26 mouse cellular contexts compared by ENCODE assay signal in the genomic region with DNA sequence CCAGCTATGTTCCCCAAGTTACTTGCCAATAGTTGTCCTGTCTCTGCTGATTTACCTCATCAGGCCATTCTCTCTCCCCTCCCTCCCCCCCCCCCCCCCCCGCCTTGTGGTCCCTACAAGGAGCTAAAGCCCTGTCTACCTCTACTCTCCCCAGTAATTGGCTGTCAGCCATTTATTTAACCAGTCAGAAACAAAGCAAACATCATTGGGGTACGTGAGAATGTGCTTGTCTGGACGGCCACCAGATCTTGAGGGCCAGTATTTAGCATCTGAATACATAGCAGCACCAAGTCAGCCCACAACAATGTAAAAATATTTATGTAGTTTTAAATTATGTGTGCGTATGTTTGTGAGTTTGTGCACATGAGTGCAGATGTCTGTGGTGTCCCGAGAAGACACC. TPM values are rescaled to one million over a fixed set of nuclear protein-coding genes. Genes with fewer than 3 reads are reported as not detected.
DNase-seq lines count a peak whose midpoint lies in the region; ATAC-seq and TF ChIP-seq lines count a peak whose summit lies in the region.
"Had no signal": no experiment of that assay in that cellular context is flagged by ENCODE, and none has a peak within 500 bp of the region (broad histone marks: within the 10 kb centered on the region; RNA-seq: fewer than 3 reads in every experiment).

No protein-coding gene starts in this region.

- no peak for TF ChIP-seq CTCF in intestine, postnatal 0 days (IDR thresholded peaks at IDR 0.05; ENCODE audit: low read depth)
- TF ChIP-seq CTCF in lung, embryonic 14.5 days (IDR thresholded peaks at IDR 0.05; ENCODE audit: low read depth): no peak
- TF ChIP-seq CTCF in stomach, postnatal 0 days (IDR thresholded peaks at IDR 0.05; ENCODE audit: low read depth): no peak

- no peak for TF ChIP-seq EP300 in stomach, postnatal 0 days (optimal IDR thresholded peaks at IDR 0.05)

- no peaks in the 10 kb centered on the region for H3K36me3 ChIP-seq in intestine, embryonic 15.5 days
- no peaks in the 10 kb centered on the region for H3K36me3 ChIP-seq in intestine, postnatal 0 days (ENCODE audit: control insufficient read depth, insufficient read depth)
- H3K36me3 ChIP-seq in lung, embryonic 14.5 days (ENCODE audit: insufficient read depth): no peaks in the 10 kb centered on the region
- H3K36me3 ChIP-seq in stomach, embryonic 15.5 days: no peaks in the 10 kb centered on the region
- H3K36me3 ChIP-seq in stomach, postnatal 0 days (ENCODE audit: control insufficient read depth, insufficient read depth, low read length): no peaks in the 10 kb centered on the region
- H3K36me3 ChIP-seq: embryonic facial prominence, embryonic 15.5 days; forebrain, embryonic 10.5 days; heart, embryonic 10.5 days; hindbrain, embryonic 13.5 days had no signal

- no peak overlapping the region for H3K4me2 ChIP-seq in intestine, embryonic 15.5 days (replicated peaks)
- no peak overlapping the region for H3K4me2 ChIP-seq in intestine, postnatal 0 days (replicated peaks; ENCODE audit: low read depth)
- H3K4me2 ChIP-seq in lung, embryonic 14.5 days: no peak overlapping the region
- no peak overlapping the region for H3K4me2 ChIP-seq in stomach, embryonic 15.5 days
- H3K4me2 ChIP-seq in stomach, postnatal 0 days (replicated peaks; ENCODE audit: low read depth): no peak overlapping the region
- H3K4me2 ChIP-seq: embryonic facial prominence, embryonic 15.5 days; hindbrain, embryonic 13.5 days had no signal

- DNase-seq in lung, embryonic 14.5 days: peak; percentile 55
- DNase-seq in lung, adult 18-20 months: no peak
- DNase-seq in stomach, postnatal 0 days (ENCODE audit: low spot score): no peak
- DNase-seq in gastrocnemius, postnatal 4 days (ENCODE audit: low spot score in 2 of 2): no peak
- DNase-seq: adrenal gland, adult 8-10 months; adrenal gland, postnatal 36 days; cerebellum, adult 11 months; cerebellum, adult 8-10 months; cerebellum, postnatal 14 days; embryo, embryonic 11 days; gastrocnemius, adult 2 months; gastrocnemius, postnatal 25 days; heart, adult 18-20 months; heart, postnatal 10 days; heart, postnatal 4 days had no signal

- 38% methylated on average over 4 of the region's 5 CpGs for WGBS in intestine, embryonic 15.5 days
- WGBS in intestine, postnatal 0 days: 52% methylated on average over 4 of the region's 5 CpGs
- WGBS in lung, embryonic 14.5 days: 30% methylated on average over 5 of the region's 5 CpGs
- WGBS in stomach, embryonic 15.5 days: 43% methylated on average over 4 of the region's 5 CpGs
- 26% methylated on average over 4 of the region's 5 CpGs for WGBS in stomach, postnatal 0 days

- no peak overlapping the region for H3K9ac ChIP-seq in intestine, embryonic 15.5 days
- no peak overlapping the region for H3K9ac ChIP-seq in intestine, postnatal 0 days (ENCODE audit: low read depth, low read length)
- no peak overlapping the region for H3K9ac ChIP-seq in lung, embryonic 14.5 days
- H3K9ac ChIP-seq in stomach, embryonic 15.5 days: no peak overlapping the region
- H3K9ac ChIP-seq in stomach, postnatal 0 days (ENCODE audit: low read length): no peak overlapping the region
- H3K9ac ChIP-seq: embryonic facial prominence, embryonic 15.5 days; hindbrain, embryonic 13.5 days had no signal

- H3K27me3 ChIP-seq in intestine, embryonic 15.5 days (replicated peaks): no peaks in the 10 kb centered on the region
- H3K27me3 ChIP-seq in intestine, postnatal 0 days (replicated peaks; ENCODE audit: control insufficient read depth, insufficient read depth, low read length): no peaks in the 10 kb centered on the region
- H3K27me3 ChIP-seq in lung, embryonic 14.5 days (ENCODE audit: insufficient read depth, low read length): no peaks in the 10 kb centered on the region
- no peaks in the 10 kb centered on the region for H3K27me3 ChIP-seq in stomach, embryonic 15.5 days (replicated peaks)
- no peaks in the 10 kb centered on the region for H3K27me3 ChIP-seq in stomach, postnatal 0 days (ENCODE audit: control insufficient read depth, insufficient read depth, low read length)
- H3K27me3 ChIP-seq: CH12.LX; embryonic facial prominence, embryonic 15.5 days; hindbrain, embryonic 13.5 days had no signal

- H3K4me3 ChIP-seq in intestine, embryonic 15.5 days (replicated peaks): no peak overlapping the region
- H3K4me3 ChIP-seq in intestine, postnatal 0 days (ENCODE audit: low read depth, low read length): no peak overlapping the region
- H3K4me3 ChIP-seq in lung, embryonic 14.5 days (ENCODE audit: low read depth, low read length): no peak overlapping the region
- H3K4me3 ChIP-seq in stomach, embryonic 15.5 days (replicated peaks): no peak overlapping the region
- no peak overlapping the region for H3K4me3 ChIP-seq in stomach, postnatal 0 days (ENCODE audit: low read depth, low read length)
- H3K4me3 ChIP-seq: embryonic facial prominence, embryonic 15.5 days; erythroblast, embryonic 14.5 days; forebrain, embryonic 10.5 days; gastrocnemius, adult 2 months; heart, embryonic 10.5 days; hindbrain, embryonic 13.5 days had no signal

- 0 out of 2 replicates have a peak overlapping the region, but pooled peaks have one; percentile 48 for H3K27ac ChIP-seq in intestine, embryonic 15.5 days
- no peak overlapping the region for H3K27ac ChIP-seq in intestine, postnatal 0 days (ENCODE audit: low read depth, low read length)
- H3K27ac ChIP-seq in lung, embryonic 14.5 days (ENCODE audit: low read depth): peak overlapping the region; percentile 76
- 0 out of 2 replicates have a peak overlapping the region, but pooled peaks have one; percentile 37 for H3K27ac ChIP-seq in stomach, embryonic 15.5 days
- H3K27ac ChIP-seq in stomach, postnatal 0 days (replicated peaks): no peak overlapping the region
- H3K27ac ChIP-seq: embryonic facial prominence, embryonic 15.5 days; forebrain, embryonic 10.5 days; gastrocnemius, adult 2 months; heart, embryonic 10.5 days; hindbrain, embryonic 13.5 days; hindbrain, postnatal 0 days had no signal

- ATAC-seq in intestine, embryonic 15.5 days: peak; percentile 36; the same call in 1 of the 2 replicates
- no peak for ATAC-seq in intestine, postnatal 0 days
- 0 out of 2 replicates have a peak, but pooled peaks have one; percentile 36 for ATAC-seq in lung, embryonic 14.5 days (ENCODE audit: insufficient read depth)
- no peak for ATAC-seq in stomach, embryonic 15.5 days (ENCODE audit: insufficient read depth, low FRiP score, low read depth)
- no peak for ATAC-seq in stomach, postnatal 0 days (ENCODE audit: low FRiP score, low TSS enrichment)
- ATAC-seq: hindbrain, postnatal 0 days had no signal

- H3K4me1 ChIP-seq in intestine, embryonic 15.5 days (replicated peaks): peaks cover 18% of the 10 kb centered on the region; the same call in 1 of the 2 replicates
- no peaks in the 10 kb centered on the region for H3K4me1 ChIP-seq in intestine, postnatal 0 days (replicated peaks; ENCODE audit: control insufficient read depth, insufficient read depth, low read length)
- H3K4me1 ChIP-seq in lung, embryonic 14.5 days (ENCODE audit: insufficient read depth): peaks cover 18% of the 10 kb centered on the region
- peaks cover 4% of the 10 kb centered on the region for H3K4me1 ChIP-seq in stomach, embryonic 15.5 days
- no peaks in the 10 kb centered on the region; the same call in none of the 2 replicates for H3K4me1 ChIP-seq in stomach, postnatal 0 days (replicated peaks; ENCODE audit: control insufficient read depth, insufficient read depth)
- H3K4me1 ChIP-seq: embryonic facial prominence, embryonic 15.5 days had no signal

- H3K9me3 ChIP-seq in intestine, embryonic 15.5 days: no peaks in the 10 kb centered on the region
- no peaks in the 10 kb centered on the region for H3K9me3 ChIP-seq in intestine, postnatal 0 days (ENCODE audit: control insufficient read depth)
- no peaks in the 10 kb centered on the region for H3K9me3 ChIP-seq in lung, embryonic 14.5 days (ENCODE audit: low read depth, low read length)
- no peaks in the 10 kb centered on the region for H3K9me3 ChIP-seq in stomach, embryonic 15.5 days
- no peaks in the 10 kb centered on the region for H3K9me3 ChIP-seq in stomach, postnatal 0 days (ENCODE audit: control insufficient read depth, low read length)
- H3K9me3 ChIP-seq: embryonic facial prominence, embryonic 15.5 days; forebrain, embryonic 10.5 days; heart, embryonic 10.5 days had no signal

RNA-seq across cellular contexts. Expression of a gene that starts 39.1 kb away (rescaled TPM):
- 4.4 and 4.9 TPM in 2 replicates for polyA plus RNA-seq in intestine, embryonic 15.5 days (2015; fragmentation: Nextera tagmentation; extraction: Ambion mirVana)
- 3.2 and 3.3 TPM in 2 replicates for polyA plus RNA-seq in intestine, postnatal 0 days (2015; fragmentation: Nextera tagmentation; extraction: Ambion mirVana)
- polyA plus RNA-seq in lung, embryonic 14.5 days (2014; fragmentation: Nextera tagmentation; extraction: Ambion mirVana): 2.3 and 2.5 TPM in 2 replicates
- polyA plus RNA-seq in stomach, embryonic 15.5 days (2015; fragmentation: Nextera tagmentation; extraction: Ambion mirVana): 3.3 and 4.4 TPM in 2 replicates
- polyA plus RNA-seq in stomach, postnatal 0 days (2015; fragmentation: Nextera tagmentation; extraction: Ambion mirVana): 4.3 and 4.6 TPM in 2 replicates
- total RNA-seq in gastrocnemius, postnatal 4 days (2021): 10 to 100 TPM in 1 of 2 experiments, 1 to 10 TPM in 1; 8.5 to 11.4 TPM
- total RNA-seq: common myeloid progenitor, adult 5-6 weeks had no signal
- polyA plus RNA-seq: erythroblast, embryonic 14.5 days had no signal

RNA-seq across cellular contexts. Expression of a gene that starts 51.8 kb away (rescaled TPM):
- polyA plus RNA-seq in intestine, embryonic 15.5 days (2015; fragmentation: Nextera tagmentation; extraction: Ambion mirVana): 33.7 and 33.9 TPM in 2 replicates
- polyA plus RNA-seq in intestine, postnatal 0 days (2015; fragmentation: Nextera tagmentation; extraction: Ambion mirVana): 17.9 and 19.3 TPM in 2 replicates
- 43.2 and 45.4 TPM in 2 replicates for polyA plus RNA-seq in lung, embryonic 14.5 days (2014; fragmentation: Nextera tagmentation; extraction: Ambion mirVana)
- 29.2 and 32.6 TPM in 2 replicates for polyA plus RNA-seq in stomach, embryonic 15.5 days (2015; fragmentation: Nextera tagmentation; extraction: Ambion mirVana)
- 14.8 and 14.9 TPM in 2 replicates for polyA plus RNA-seq in stomach, postnatal 0 days (2015; fragmentation: Nextera tagmentation; extraction: Ambion mirVana)
- 10 to 100 TPM; 50.2 to 55.3 TPM for total RNA-seq in gastrocnemius, postnatal 4 days (2021)
- polyA plus RNA-seq: erythroblast, embryonic 14.5 days had no signal

Comparison
In these comparisons a context has a peak if more than half of its experiments do, and no peak if none do; other contexts are left out.
1. ATAC-seq: peak in intestine, embryonic 15.5 days (single experiment) and lung, embryonic 14.5 days (single experiment); none in intestine, postnatal 0 days (single experiment), stomach, embryonic 15.5 days (single experiment) and stomach, postnatal 0 days (single experiment).
2. H3K27ac ChIP-seq: peak in intestine, embryonic 15.5 days (single experiment), lung, embryonic 14.5 days (single experiment) and stomach, embryonic 15.5 days (single experiment); none in intestine, postnatal 0 days (single experiment) and stomach, postnatal 0 days (single experiment).